Mouse (Mus musculus) ES-E14 (cell line): ENCODE results near the gene Hoxd10. TPM values are rescaled to one million over a fixed set of nuclear protein-coding genes. Genes with fewer than 3 reads are reported as not detected.

Experiments
- DNase-seq: peaks from one replicate; pipeline ENCODE4 v3.0.0-alpha.2; 2013; ENCODE audit warnings: low read depth, low spot score
- H3K27ac ChIP-seq: 2 replicates; pipeline ENCODE4 v1.5.1; 2012; ENCODE audit warnings: low read depth, mild to moderate bottlenecking, low read length, moderate library complexity, mixed read lengths; ENCODE audit not compliant: poor library complexity, insufficient read depth, severe bottlenecking
- H3K36me3 ChIP-seq: 2 replicates; pipeline ENCODE4 v1.6.1; 2012; ENCODE audit warnings: mild to moderate bottlenecking, low read length, moderate library complexity, mixed read lengths; ENCODE audit not compliant: control insufficient read depth, poor library complexity, insufficient read depth, severe bottlenecking
- H3K4me1 ChIP-seq, 2 experiments: fragments of 150-350 bp in 1 of 2; sonication (generic) in 1 of 2; 2 replicates each; pipeline ENCODE4 v1.6.1; 2012; ENCODE audit warnings: low read length in 2 of 2, mild to moderate bottlenecking in 1 of 2, mixed read lengths in 1 of 2; ENCODE audit not compliant: control insufficient read depth in 2 of 2, insufficient read depth in 2 of 2, poor library complexity in 1 of 2
- H3K4me3 ChIP-seq, 2 experiments: fragments of 150-350 bp in 1 of 2; sonication (generic) in 1 of 2; 2 replicates each; pipeline ENCODE4 v1.5.1; 2012; ENCODE audit warnings: low read length in 2 of 2, low read depth in 1 of 2, mild to moderate bottlenecking in 1 of 2, mixed read lengths in 1 of 2; ENCODE audit not compliant: insufficient read depth in 1 of 2, poor library complexity in 1 of 2, severe bottlenecking in 1 of 2
- H3K9ac ChIP-seq: 2 replicates; pipeline ENCODE4 v1.6.1; 2012; ENCODE audit warnings: low read depth, mild to moderate bottlenecking, low read length, mixed read lengths; ENCODE audit not compliant: poor library complexity, insufficient read depth, severe bottlenecking
- H3K9me3 ChIP-seq: fragments of 150-350 bp; sonication (generic); 2 replicates; pipeline ENCODE4 v1.6.1; 2012; ENCODE audit warnings: low read depth, mild to moderate bottlenecking, low read length; ENCODE audit not compliant: control insufficient read depth, insufficient read depth
- CHD2 ChIP-seq: IDR thresholded peaks from 2 replicates; pipeline ENCODE4 v1.6.1; 2014; ENCODE audit warnings: mild to moderate bottlenecking, low read depth, low read length, inconsistent platforms
- HCFC1 ChIP-seq: IDR thresholded peaks from 2 replicates; pipeline ENCODE4 v1.6.1; 2012; ENCODE audit warnings: low read length, inconsistent platforms, borderline replicate concordance; ENCODE audit not compliant: insufficient read depth
- MAFK ChIP-seq: IDR thresholded peaks from 2 replicates; pipeline ENCODE4 v1.6.1; 2014; ENCODE audit warnings: mild to moderate bottlenecking, low read depth, low read length, inconsistent platforms; ENCODE audit not compliant: insufficient read depth
- ZC3H11A ChIP-seq: IDR thresholded peaks from 2 replicates; pipeline ENCODE4 v1.6.1; 2012; ENCODE audit warnings: low read depth, mild to moderate bottlenecking, inconsistent platforms, low read length, borderline replicate concordance
- ZNF384 ChIP-seq: IDR thresholded peaks from 2 replicates; pipeline ENCODE4 v1.6.1; 2012; ENCODE audit warnings: low read depth, low read length, inconsistent platforms
- in situ Hi-C, 2 experiments: fragments of 600-800 bp; cut with MboI; formaldehyde crosslinking; loops; one replicate each; pipeline ENCODE4 v1.15.1; 2025; ENCODE audit warnings: low sequenced_read_pairs in 2 of 2, inconsistent platforms in 1 of 2; ENCODE audit not compliant: unreplicated experiment in 2 of 2
- total RNA-seq: library from RNA; depleted of rRNA; stranded (reverse); fragments of 300-350 nt; gene quantifications from 2 replicates; pipeline ENCODE4 v1.2.3, GENCODE M21; 2012

The Hoxd10 gene
- total RNA-seq, 1 experiment: 0.40 TPM

- in situ Hi-C loops: loop anchor here (25.0 kb wide), 2 partner anchors 588 to 863 kb away; no protein-coding TSS in a partner anchor
- no peaks in the 10 kb centered on the region for H3K36me3 ChIP-seq
- DNase-seq: no peak
- no peak overlapping the region for H3K4me3 ChIP-seq
- no peak overlapping the region for H3K27ac ChIP-seq
- no peak for TF ChIP-seq CHD2
- no peak for TF ChIP-seq HCFC1
- TF ChIP-seq ZC3H11A: no peak
- no peak for TF ChIP-seq ZNF384
- no peak for TF ChIP-seq MAFK
- no peak overlapping the region for H3K9ac ChIP-seq
- no peaks in the 10 kb centered on the region for H3K9me3 ChIP-seq
- H3K4me1 ChIP-seq: peaks cover 0 to 12% of the 10 kb centered on the region in 2 experiments; a peak in 1 of 4 replicates
Observed at GRCm38 (mm10) chr2:74724244-74725015, 32.7 kb downstream of the Hoxd10 start.

GRCm38 (mm10) chr2:74725171-74725570, 33.4 kb downstream of the Hoxd10 start:
- H3K36me3 ChIP-seq: no peaks in the 10 kb centered on the region
- H3K9ac ChIP-seq: no peak overlapping the region
- no peaks in the 10 kb centered on the region for H3K9me3 ChIP-seq
- DNase-seq: no peak
- no peak for TF ChIP-seq CHD2
- no peak for TF ChIP-seq ZNF384
- TF ChIP-seq MAFK: no peak
- no peak for TF ChIP-seq HCFC1
- TF ChIP-seq ZC3H11A: no peak
- in situ Hi-C loops: no loop called here
- H3K27ac ChIP-seq: no peak overlapping the region
- peaks cover 0 to 7% of the 10 kb centered on the region in 2 experiments; a peak in 1 of 4 replicates for H3K4me1 ChIP-seq
- H3K4me3 ChIP-seq: no peak overlapping the region

GRCm38 (mm10) chr2:74726551-74726950, 34.8 kb downstream of the Hoxd10 start, which contains the start of gene Gm28230:
Gene Gm28230, plus strand, starts transcription at chr2:74726728.
- no peak for TF ChIP-seq ZNF384
- TF ChIP-seq CHD2: no peak
- TF ChIP-seq HCFC1: no peak
- no peak for TF ChIP-seq MAFK
- TF ChIP-seq ZC3H11A: no peak
- Histone ChIP-seq H3K27ac (no peak within 1 kb of the TSS), H3K9ac (no peak within 1 kb of the TSS), H3K4me1 (peaks cover 0 to 4% of the 10 kb centered on the region in 2 experiments; a peak in 1 of 4 replicates), H3K4me3 (peak within 1 kb of the TSS; percentile 42 to 60), H3K36me3 (no peaks in the 10 kb centered on the region), H3K9me3 (no peaks in the 10 kb centered on the region)
- DNase-seq: no peak
- in situ Hi-C loops: no loop called here

GRCm38 (mm10) chr2:74726973-74727639, 35.4 kb downstream of the Hoxd10 start:
- DNase-seq: no peak
- Histone ChIP-seq H3K9ac (no peak overlapping the region), H3K36me3 (no peaks in the 10 kb centered on the region), H3K4me3 (peak overlapping the region; percentile 42 to 60), H3K27ac (no peak overlapping the region), H3K9me3 (no peaks in the 10 kb centered on the region), H3K4me1 (peaks cover 0 to 4% of the 10 kb centered on the region in 2 experiments; a peak in 1 of 4 replicates)
- in situ Hi-C loops: no loop called here
- TF ChIP-seq ZNF384: no peak
- TF ChIP-seq ZC3H11A: no peak
- TF ChIP-seq MAFK: no peak
- no peak for TF ChIP-seq CHD2
- no peak for TF ChIP-seq HCFC1
